Mouse (Mus musculus) hindbrain, embryonic 15.5 days (tissue): ENCODE measurements around the gene Fam20b. TPM values are rescaled to one million over a fixed set of nuclear protein-coding genes. Genes with fewer than 3 reads are reported as not detected.

ENCODE experiments used
- ATAC-seq: fragments of 200-750 bp; cut with Nextera tagmentation; 2 replicates; pipeline ENCODE4 v1.8.0; 2017; ENCODE audit warnings: low read depth, moderate number of reproducible peaks, moderate TSS enrichment; ENCODE audit not compliant: low FRiP score
- H3K27ac ChIP-seq: fragments of 300-500 bp; sonication (generic); replicated peaks from 2 replicates; pipeline ENCODE4 v1.5.1; 2015; ENCODE audit warnings: mild to moderate bottlenecking, inconsistent platforms
- H3K27me3 ChIP-seq: fragments of 300-500 bp; sonication (generic); 2 replicates; pipeline ENCODE4 v1.6.1; 2015; ENCODE audit warnings: control low read depth, inconsistent platforms
- H3K36me3 ChIP-seq: fragments of 300-500 bp; sonication (generic); 2 replicates; pipeline ENCODE4 v1.6.1; 2015; ENCODE audit warnings: control low read depth, inconsistent platforms
- H3K4me1 ChIP-seq: fragments of 300-500 bp; sonication (generic); replicated peaks from 2 replicates; pipeline ENCODE4 v1.6.1; 2015; ENCODE audit warnings: control low read depth, inconsistent platforms
- H3K4me2 ChIP-seq: fragments of 300-500 bp; sonication (generic); 2 replicates; pipeline ENCODE4 v1.6.1; 2015; ENCODE audit warnings: moderate library complexity, mild to moderate bottlenecking, inconsistent platforms
- H3K4me3 ChIP-seq: fragments of 300-500 bp; sonication (generic); 2 replicates; pipeline ENCODE4 v1.5.1; 2015; ENCODE audit warnings: mild to moderate bottlenecking, inconsistent platforms
- H3K9ac ChIP-seq: fragments of 300-500 bp; sonication (generic); 2 replicates; pipeline ENCODE4 v1.6.1; 2015; ENCODE audit warnings: inconsistent platforms
- H3K9me3 ChIP-seq: fragments of 300-500 bp; sonication (generic); 2 replicates; pipeline ENCODE4 v1.6.1; 2016; ENCODE audit warnings: control low read depth, inconsistent platforms
- WGBS: fragments of 180-500 bp; shearing (Covaris S2); methylation state at CpG from one replicate; pipeline ENCODE4 v1.1.7; 2015; 5-methylcytosine and 5-hydroxymethylcytosine counted together
- polyA plus RNA-seq: library from polyadenylated mRNA; unstranded; fragments of >200 nt; fragmentation: Nextera tagmentation; extraction: Ambion mirVana; gene quantifications from 2 replicates; pipeline ENCODE4 v1.2.1, GENCODE M21; 2015

Gene Fam20b
- polyA plus RNA-seq, 1 experiment from 2014 or later: 32.7 TPM

GRCm38 (mm10) chr1:156642813-156643212 lies 76.1 kb downstream of the Fam20b start:
- no peaks in the 10 kb centered on the region for H3K27me3 ChIP-seq
- no peaks in the 10 kb centered on the region for H3K9me3 ChIP-seq
- no peak overlapping the region for H3K4me3 ChIP-seq
- ATAC-seq: no peak
- H3K27ac ChIP-seq: no peak overlapping the region
- peaks cover 30% of the 10 kb centered on the region for H3K36me3 ChIP-seq
- no peak overlapping the region for H3K4me2 ChIP-seq
- no peak overlapping the region for H3K9ac ChIP-seq
- 80% methylated on average over 12 of the region's 12 CpGs for WGBS
- H3K4me1 ChIP-seq: peaks cover 27% of the 10 kb centered on the region

GRCm38 (mm10) chr1:156641808-156642207 lies 77.1 kb downstream of the Fam20b start:
- no peak for ATAC-seq
- 87% methylated on average over 10 of the region's 10 CpGs for WGBS
- Histone ChIP-seq H3K36me3 (peaks cover 37% of the 10 kb centered on the region), H3K4me1 (peaks cover 27% of the 10 kb centered on the region), H3K4me3 (no peak overlapping the region), H3K27me3 (no peaks in the 10 kb centered on the region), H3K9me3 (no peaks in the 10 kb centered on the region), H3K9ac (no peak overlapping the region), H3K4me2 (no peak overlapping the region), H3K27ac (no peak overlapping the region)

- Histone ChIP-seq H3K4me1 (peaks cover 22% of the 10 kb centered on the region), H3K36me3 (peaks cover 42% of the 10 kb centered on the region), H3K9me3 (no peaks in the 10 kb centered on the region), H3K27ac (no peak overlapping the region), H3K27me3 (no peaks in the 10 kb centered on the region), H3K4me3 (no peak overlapping the region), H3K9ac (no peak overlapping the region), H3K4me2 (no peak overlapping the region)
- ATAC-seq: no peak
- WGBS: 64% methylated on average over 4 of the region's 4 CpGs
Observed at GRCm38 (mm10) chr1:156640577-156640976, 78.3 kb downstream of the Fam20b start.

GRCm38 (mm10) chr1:156639455-156639854 lies 79.4 kb downstream of the Fam20b start:
- no peak overlapping the region for H3K27ac ChIP-seq
- no peak overlapping the region for H3K4me2 ChIP-seq
- peaks cover 12% of the 10 kb centered on the region for H3K4me1 ChIP-seq
- no peak overlapping the region for H3K4me3 ChIP-seq
- no peaks in the 10 kb centered on the region for H3K27me3 ChIP-seq
- no peak overlapping the region for H3K9ac ChIP-seq
- H3K9me3 ChIP-seq: no peaks in the 10 kb centered on the region
- no peak for ATAC-seq
- H3K36me3 ChIP-seq: peaks cover 49% of the 10 kb centered on the region
- 89% methylated on average over 5 of the region's 5 CpGs for WGBS

- H3K4me1 ChIP-seq: no peaks in the 10 kb centered on the region
- H3K27ac ChIP-seq: no peak overlapping the region
- H3K27me3 ChIP-seq: no peaks in the 10 kb centered on the region
- H3K36me3 ChIP-seq: peaks cover 47% of the 10 kb centered on the region
- ATAC-seq: no peak
- no peak overlapping the region for H3K4me3 ChIP-seq
- WGBS: 83% methylated on average over 2 of the region's 2 CpGs
- H3K4me2 ChIP-seq: no peak overlapping the region
- no peaks in the 10 kb centered on the region for H3K9me3 ChIP-seq
- H3K9ac ChIP-seq: no peak overlapping the region
Observed at GRCm38 (mm10) chr1:156635148-156635547, 83.7 kb downstream of the Fam20b start.

GRCm38 (mm10) chr1:156633095-156633494 lies 85.8 kb downstream of the Fam20b start:
- no peak overlapping the region for H3K27ac ChIP-seq
- no peaks in the 10 kb centered on the region for H3K9me3 ChIP-seq
- no peak overlapping the region for H3K4me3 ChIP-seq
- no peak overlapping the region for H3K9ac ChIP-seq
- H3K4me2 ChIP-seq: no peak overlapping the region
- H3K36me3 ChIP-seq: peaks cover 52% of the 10 kb centered on the region
- no peaks in the 10 kb centered on the region for H3K4me1 ChIP-seq
- peak; percentile 64; the same call in 1 of the 2 replicates for ATAC-seq
- H3K27me3 ChIP-seq: no peaks in the 10 kb centered on the region
- WGBS: 81% methylated on average over 10 of the region's 10 CpGs

- H3K4me3 ChIP-seq: no peak overlapping the region
- peaks cover 37% of the 10 kb centered on the region for H3K36me3 ChIP-seq
- no peak overlapping the region for H3K4me2 ChIP-seq
- H3K9me3 ChIP-seq: no peaks in the 10 kb centered on the region
- no peak for ATAC-seq
- H3K9ac ChIP-seq: no peak overlapping the region
- H3K27me3 ChIP-seq: no peaks in the 10 kb centered on the region
- no peak overlapping the region for H3K27ac ChIP-seq
- no peaks in the 10 kb centered on the region for H3K4me1 ChIP-seq
Observed at GRCm38 (mm10) chr1:156630965-156631364, 87.9 kb downstream of the Fam20b start.

- Histone ChIP-seq H3K9me3 (no peaks in the 10 kb centered on the region), H3K27ac (no peak overlapping the region), H3K36me3 (peaks cover 40% of the 10 kb centered on the region), H3K4me3 (no peak overlapping the region), H3K27me3 (no peaks in the 10 kb centered on the region), H3K9ac (no peak overlapping the region), H3K4me2 (no peak overlapping the region), H3K4me1 (no peaks in the 10 kb centered on the region)
- no peak for ATAC-seq
- WGBS: 95% methylated on average over 8 of the region's 8 CpGs
Observed at GRCm38 (mm10) chr1:156629984-156630383, 88.9 kb downstream of the Fam20b start.

Other genes with a start within 250 kb of the Fam20b start
- gene Soat1, start 244.8 kb downstream of the Fam20b start, polyA plus RNA-seq: 11.3 and 11.7 TPM in 2 replicates
- gene Gm10031, start 195.1 kb downstream of the Fam20b start, polyA plus RNA-seq: 0.44 and 0.84 TPM in 2 replicates
- gene Abl2, start 160.3 kb downstream of the Fam20b start, polyA plus RNA-seq: 5.7 and 5.8 TPM in 2 replicates
- gene Tor3a, start 44.7 kb downstream of the Fam20b start, polyA plus RNA-seq: 3.4 and 4.1 TPM in 2 replicates
- gene Angptl1, start 119.5 kb upstream of the Fam20b start, polyA plus RNA-seq: 1.8 and 2.2 TPM in 2 replicates
- gene Ralgps2, start 220.5 kb upstream of the Fam20b start, polyA plus RNA-seq: 78.3 and 86.0 TPM in 2 replicates